9 mouse cellular contexts compared by ENCODE assay signal in the genomic region with DNA sequence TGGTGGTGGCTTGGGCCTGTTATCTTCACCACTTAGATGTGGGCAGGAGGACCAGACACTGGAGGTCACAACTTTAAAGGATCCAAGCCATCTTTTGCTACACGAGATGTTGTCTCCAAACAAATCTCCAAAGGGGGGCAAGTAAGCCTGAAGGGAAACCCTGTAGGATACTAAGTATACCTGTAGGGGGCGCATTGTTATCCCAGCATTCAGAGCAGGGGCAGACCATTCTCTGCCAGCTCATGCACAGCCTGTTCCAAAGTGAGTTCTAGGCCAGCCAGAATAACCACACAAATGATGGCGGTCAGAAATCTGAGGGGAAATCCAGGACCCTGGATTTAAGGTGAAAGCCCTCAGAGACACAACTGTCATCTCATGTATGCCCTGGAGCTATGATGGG. TPM values are rescaled to one million over a fixed set of nuclear protein-coding genes. Genes with fewer than 3 reads are reported as not detected.
DNase-seq lines count a peak whose midpoint lies in the region; ATAC-seq and TF ChIP-seq lines count a peak whose summit lies in the region.
"Had no signal": no experiment of that assay in that cellular context is flagged by ENCODE, and none has a peak within 500 bp of the region (broad histone marks: within the 10 kb centered on the region; RNA-seq: fewer than 3 reads in every experiment).

No protein-coding gene starts in this region.

- TF ChIP-seq POLR2A in ES-Bruce4 (IDR thresholded peaks at IDR 0.05; ENCODE audit: insufficient read depth, low read length) = no peak
- TF ChIP-seq POLR2A in brain, embryonic 14.5 days (IDR thresholded peaks at IDR 0.05; ENCODE audit: borderline replicate concordance, extremely low read depth, insufficient read depth, insufficient read length, poor library complexity, severe bottlenecking) = no peak

- TF ChIP-seq CTCF in ES-Bruce4 (IDR thresholded peaks at IDR 0.05; ENCODE audit: low read depth, low read length) = peak; percentile 46
- TF ChIP-seq CTCF in brain, embryonic 14.5 days (IDR thresholded peaks at IDR 0.05; ENCODE audit: borderline replicate concordance, extremely low read depth, insufficient read depth, insufficient read length) = peak; percentile 48; the same call in 1 of the 2 replicates

- no peaks in the 10 kb centered on the region for H3K9me3 ChIP-seq in liver, embryonic 13.5 days (replicated peaks)
- no peaks in the 10 kb centered on the region for H3K9me3 ChIP-seq in liver, embryonic 12.5 days (replicated peaks)
- no peaks in the 10 kb centered on the region for H3K9me3 ChIP-seq in ES-Bruce4 (replicated peaks; ENCODE audit: control insufficient read depth, insufficient read depth, low read length, poor library complexity, severe bottlenecking)
- H3K9me3 ChIP-seq: stomach, embryonic 15.5 days had no signal

- H3K27ac ChIP-seq in liver, embryonic 13.5 days = no peak overlapping the region
- no peak overlapping the region for H3K27ac ChIP-seq in liver, embryonic 12.5 days
- H3K27ac ChIP-seq in ES-Bruce4 (ENCODE audit: insufficient read depth, low read length) = no peak overlapping the region
- H3K27ac ChIP-seq: stomach, embryonic 15.5 days had no signal

- H3K9ac ChIP-seq in liver, embryonic 13.5 days = no peak overlapping the region
- H3K9ac ChIP-seq in liver, embryonic 12.5 days = no peak overlapping the region
- H3K9ac ChIP-seq in ES-Bruce4 (ENCODE audit: low read depth, poor library complexity, severe bottlenecking) = no peak overlapping the region
- H3K9ac ChIP-seq: stomach, embryonic 15.5 days had no signal

- H3K4me2 ChIP-seq in liver, embryonic 13.5 days = no peak overlapping the region
- H3K4me2 ChIP-seq in liver, embryonic 12.5 days = no peak overlapping the region
- H3K4me2 ChIP-seq: stomach, embryonic 15.5 days had no signal

- no peak overlapping the region for H3K4me3 ChIP-seq in liver, embryonic 13.5 days (replicated peaks)
- no peak overlapping the region for H3K4me3 ChIP-seq in liver, embryonic 12.5 days
- no peak overlapping the region for H3K4me3 ChIP-seq in ES-Bruce4 (ENCODE audit: low read depth, low read length)
- H3K4me3 ChIP-seq: stomach, embryonic 15.5 days had no signal

- no peak for ATAC-seq in liver, embryonic 13.5 days (ENCODE audit: low read depth)
- ATAC-seq in liver, embryonic 12.5 days = no peak
- ATAC-seq in megakaryocyte-erythroid progenitor cell, adult 5-6 weeks (replicated peaks; ENCODE audit: low FRiP score, low TSS enrichment, poor library complexity, severe bottlenecking) = peak; percentile 60
- ATAC-seq: midbrain, embryonic 16.5 days had no signal

- DNase-seq in liver, embryonic 13.5 days = peak; percentile 23
- DNase-seq in brain, embryonic 14.5 days (ENCODE audit: low read depth) = peak; percentile 18
- no peak for DNase-seq in adrenal gland, adult 18-20 months (ENCODE audit: low spot score in 2 of 2)
- no peak for DNase-seq in cerebellum, adult 8-10 months

- peaks cover 21% of the 10 kb centered on the region for H3K4me1 ChIP-seq in liver, embryonic 13.5 days (replicated peaks)
- H3K4me1 ChIP-seq in liver, embryonic 12.5 days = peaks cover 21% of the 10 kb centered on the region
- no peaks in the 10 kb centered on the region for H3K4me1 ChIP-seq in ES-Bruce4 (ENCODE audit: control insufficient read depth, insufficient read depth, low read length)

- no peak for TF ChIP-seq EP300 in ES-Bruce4 (IDR thresholded peaks at IDR 0.05; ENCODE audit: insufficient read depth, low read depth, low read length)

- no peaks in the 10 kb centered on the region for H3K27me3 ChIP-seq in liver, embryonic 13.5 days
- no peaks in the 10 kb centered on the region for H3K27me3 ChIP-seq in liver, embryonic 12.5 days (replicated peaks)
- H3K27me3 ChIP-seq in ES-Bruce4 (ENCODE audit: control insufficient read depth, insufficient read depth, low read length, poor library complexity, severe bottlenecking) = no peaks in the 10 kb centered on the region
- H3K27me3 ChIP-seq: stomach, embryonic 15.5 days had no signal

- peaks cover 90% of the 10 kb centered on the region for H3K36me3 ChIP-seq in liver, embryonic 13.5 days
- peaks cover 91% of the 10 kb centered on the region for H3K36me3 ChIP-seq in liver, embryonic 12.5 days
- 0 out of 2 replicates have a peak, but pooled peaks cover 6% of the 10 kb centered on the region for H3K36me3 ChIP-seq in ES-Bruce4 (ENCODE audit: control insufficient read depth, insufficient read depth, low read length, poor library complexity, severe bottlenecking)

- 49% methylated on average over 3 of the region's 3 CpGs for WGBS in liver, embryonic 13.5 days (ENCODE audit: insufficient replicate concordance)
- 53% methylated on average over 3 of the region's 3 CpGs for WGBS in liver, embryonic 12.5 days (ENCODE audit: insufficient replicate concordance)

RNA-seq across cellular contexts. Expression of gene Rac1, which starts 23.4 kb away (rescaled TPM):
- 178 and 188 TPM in 2 replicates for polyA plus RNA-seq in liver, embryonic 13.5 days (2015; fragmentation: Nextera tagmentation; extraction: Ambion mirVana)
- polyA plus RNA-seq in liver, embryonic 12.5 days (2016; fragmentation: Nextera tagmentation; extraction: Ambion mirVana) = 254 and 256 TPM in 2 replicates
- polyA plus RNA-seq in ES-Bruce4 (2011; ENCODE audit: insufficient read depth, insufficient read length, low read depth, missing spikeins) = 278 and 296 TPM in 2 replicates
- polyA plus RNA-seq in brain, embryonic 14.5 days (2012; rRNA removed) = 447 and 498 TPM in 2 replicates
- total RNA-seq in megakaryocyte-erythroid progenitor cell, adult 5-6 weeks (2014; fragmentation: Nextera tagmentation) = 140 and 211 TPM in 2 replicates
- 64.1 and 110 TPM in 2 replicates for total RNA-seq in megakaryocyte-erythroid progenitor cell, adult 5-6 weeks (2017)
- total RNA-seq in adrenal gland, adult 18-20 months (2021) = 100 to 1,000 TPM; 319 to 385 TPM

RNA-seq across cellular contexts. Expression of gene Daglb, which starts 40.1 kb away (rescaled TPM):
- polyA plus RNA-seq in liver, embryonic 13.5 days (2015; fragmentation: Nextera tagmentation; extraction: Ambion mirVana) = 8.8 and 9.2 TPM in 2 replicates
- polyA plus RNA-seq in liver, embryonic 12.5 days (2016; fragmentation: Nextera tagmentation; extraction: Ambion mirVana) = 11.8 and 12.6 TPM in 2 replicates
- polyA plus RNA-seq in ES-Bruce4 (2011; ENCODE audit: insufficient read depth, insufficient read length, low read depth, missing spikeins) = 3.1 and 3.5 TPM in 2 replicates
- 15.6 and 16.4 TPM in 2 replicates for polyA plus RNA-seq in brain, embryonic 14.5 days (2012; rRNA removed)
- 15.7 and 23.9 TPM in 2 replicates for total RNA-seq in megakaryocyte-erythroid progenitor cell, adult 5-6 weeks (2014; fragmentation: Nextera tagmentation)
- total RNA-seq in megakaryocyte-erythroid progenitor cell, adult 5-6 weeks (2017) = 10.3 and 12.4 TPM in 2 replicates
- 10 to 100 TPM; 14.8 to 18.6 TPM for total RNA-seq in adrenal gland, adult 18-20 months (2021)

Comparison
In these comparisons a context has a peak if more than half of its experiments do, and no peak if none do; other contexts are left out.
1. DNase-seq: peak in liver, embryonic 13.5 days (single experiment) and brain, embryonic 14.5 days (single experiment); none in adrenal gland, adult 18-20 months (0 of 2) and cerebellum, adult 8-10 months (single experiment).